In the genomic region with DNA sequence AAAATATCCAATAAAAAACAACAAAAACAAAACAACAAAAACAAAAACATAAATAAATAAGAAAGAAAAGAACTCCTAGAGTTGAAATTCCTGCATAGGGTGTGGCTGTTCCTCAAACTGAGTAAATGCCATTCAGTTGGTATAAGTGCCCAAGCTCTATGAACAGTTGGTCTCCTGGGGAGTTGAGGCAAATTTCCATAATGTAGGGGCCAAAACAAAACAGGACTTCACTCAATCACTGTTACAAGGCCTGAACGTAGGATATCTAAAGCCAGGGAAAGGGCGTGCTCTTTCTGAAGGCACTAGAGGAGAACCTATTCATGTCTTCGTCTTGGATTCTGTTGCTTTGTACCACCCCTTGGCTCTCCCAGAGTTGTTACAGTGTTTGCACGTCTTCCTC, we compare ENCODE assay signal across 15 mouse cellular contexts.
"Had no signal": no experiment of that assay in that cellular context is flagged by ENCODE, and none has a peak within 500 bp of the region (broad histone marks: within the 10 kb centered on the region; RNA-seq: fewer than 3 reads in every experiment).

No protein-coding gene starts in this region.

- H3K4me3 ChIP-seq: lung, embryonic 15.5 days; megakaryocyte, embryonic 14.5 days; midbrain, embryonic 13.5 days; midbrain, embryonic 15.5 days; neural tube, embryonic 12.5 days; stomach, embryonic 15.5 days had no signal

- H3K36me3 ChIP-seq: lung, embryonic 15.5 days; midbrain, embryonic 13.5 days; midbrain, embryonic 15.5 days; neural tube, embryonic 12.5 days; stomach, embryonic 15.5 days had no signal

- H3K9me3 ChIP-seq: lung, embryonic 15.5 days; midbrain, embryonic 13.5 days; midbrain, embryonic 15.5 days; neural tube, embryonic 12.5 days; stomach, embryonic 15.5 days had no signal

- DNase-seq: liver, postnatal 0 days; lung, adult 2 months; lung, postnatal 14 days; lung, postnatal 36 days; right cerebral cortex, postnatal 14 days; thymus, adult 2 months; thymus, postnatal 25 days had no signal

- H3K9ac ChIP-seq: liver, postnatal 0 days; lung, embryonic 15.5 days; midbrain, embryonic 13.5 days; midbrain, embryonic 15.5 days; neural tube, embryonic 12.5 days; stomach, embryonic 15.5 days had no signal

- H3K4me1 ChIP-seq: megakaryocyte, embryonic 14.5 days; midbrain, embryonic 13.5 days; midbrain, embryonic 15.5 days; neural tube, embryonic 12.5 days; stomach, embryonic 15.5 days had no signal

- H3K27ac ChIP-seq: lung, embryonic 15.5 days; macrophage; midbrain, embryonic 13.5 days; midbrain, embryonic 15.5 days; neural tube, embryonic 12.5 days; stomach, embryonic 15.5 days; stomach, postnatal 0 days had no signal
